Mouse (Mus musculus): Measurements from ENCODE around the gene Bloc1s3.

The Bloc1s3 gene

GRCm38 (mm10) chr7:19455186-19455585, 53.0 kb downstream of the Bloc1s3 start:
- DNase-seq (ENCODE audit: low read depth), result no peak
